Mouse (Mus musculus) heart, embryonic 16.5 days (tissue): ENCODE data around the gene Usp48. TPM values are rescaled to one million over a fixed set of nuclear protein-coding genes. Genes with fewer than 3 reads are reported as not detected.

ENCODE experiments used
- ATAC-seq: fragments of 200-750 bp; cut with Nextera tagmentation; replicated peaks from 2 replicates; pipeline ENCODE4 v1.8.0; 2017; ENCODE audit warnings: moderate number of reproducible peaks; ENCODE audit not compliant: insufficient read depth, low FRiP score; ENCODE audit errors: extremely low read depth
- H3K27ac ChIP-seq: fragments of 300-500 bp; sonication (generic); 2 replicates; pipeline ENCODE4 v1.5.1; 2014; ENCODE audit warnings: mild to moderate bottlenecking, low read length, control low read depth, moderate library complexity
- H3K27me3 ChIP-seq: fragments of 300-500 bp; sonication (generic); 2 replicates; pipeline ENCODE4 v1.6.1; 2014; ENCODE audit warnings: low read length, mixed read lengths; ENCODE audit not compliant: control insufficient read depth, insufficient read depth
- H3K36me3 ChIP-seq: fragments of 300-500 bp; sonication (generic); 2 replicates; pipeline ENCODE4 v1.6.1; 2014; ENCODE audit not compliant: control insufficient read depth, insufficient read depth
- H3K4me1 ChIP-seq: fragments of 300-500 bp; sonication (generic); 2 replicates; pipeline ENCODE4 v1.6.1; 2014; ENCODE audit warnings: low read length, mixed read lengths; ENCODE audit not compliant: control insufficient read depth, insufficient read depth
- H3K4me2 ChIP-seq: fragments of 300-500 bp; sonication (generic); 2 replicates; pipeline ENCODE4 v1.6.1; 2014; ENCODE audit warnings: low read depth, mild to moderate bottlenecking, control low read depth, low read length
- H3K4me3 ChIP-seq: fragments of 300-500 bp; sonication (generic); 2 replicates; pipeline ENCODE4 v1.5.1; 2014; ENCODE audit warnings: mild to moderate bottlenecking, control low read depth, low read length
- H3K9ac ChIP-seq: fragments of 300-500 bp; sonication (generic); 2 replicates; pipeline ENCODE4 v1.6.1; 2014; ENCODE audit warnings: low read length, control low read depth
- H3K9me3 ChIP-seq: fragments of 300-500 bp; sonication (generic); replicated peaks from 2 replicates; pipeline ENCODE4 v1.6.1; 2016; ENCODE audit warnings: low read length; ENCODE audit not compliant: control insufficient read depth
- WGBS: fragments of 180-500 bp; shearing (Covaris S2); extraction: QIAGEN DNeasy Blood & Tissue Kit; methylation state at CpG from one replicate; pipeline ENCODE4 v1.1.7; 2014; 5-methylcytosine and 5-hydroxymethylcytosine counted together
- polyA plus RNA-seq: library from polyadenylated mRNA; unstranded; fragments of >200 nt; fragmentation: Nextera tagmentation; extraction: Ambion mirVana; gene quantifications from 2 replicates; pipeline ENCODE4 v1.2.1, GENCODE M21; 2015

Usp48 gene
- polyA plus RNA-seq, 1 experiment from 2014 or later, result 34.8 TPM

DNA sequence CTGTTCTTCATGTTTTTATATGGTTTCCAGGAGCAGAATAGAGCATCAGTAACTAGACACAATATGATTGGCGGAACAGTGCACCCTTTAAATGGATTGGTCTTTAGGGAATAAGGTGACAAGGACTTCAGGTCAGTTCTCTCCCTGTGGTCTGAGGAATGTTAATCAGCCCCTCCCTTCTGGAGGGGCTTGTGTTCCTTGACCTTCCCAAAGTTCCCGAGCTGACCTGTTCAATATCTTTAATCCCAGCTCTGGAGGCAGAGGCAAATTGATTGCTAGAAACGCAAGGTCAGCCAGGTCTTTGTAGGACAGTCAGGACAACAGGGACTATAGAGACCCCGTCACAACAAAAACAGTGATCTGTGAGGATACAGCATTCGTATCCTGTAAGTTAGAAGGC lies 5.0 kb downstream of the Usp48 start:
- Histone ChIP-seq H3K27ac (no peak overlapping the region), H3K9me3 (no peaks in the 10 kb centered on the region), H3K4me2 (no peak overlapping the region), H3K4me1 (peaks cover 25% of the 10 kb centered on the region), H3K27me3 (no peaks in the 10 kb centered on the region), H3K9ac (no peak overlapping the region), H3K4me3 (no peak overlapping the region), H3K36me3 (no peaks in the 10 kb centered on the region)
- WGBS, result 89% methylated on average over 5 of the region's 5 CpGs
- no peak for ATAC-seq

- Histone ChIP-seq H3K36me3 (peaks cover 23% of the 10 kb centered on the region), H3K9me3 (no peaks in the 10 kb centered on the region), H3K4me3 (no peak overlapping the region), H3K27me3 (no peaks in the 10 kb centered on the region), H3K27ac (peak overlapping the region; percentile 33), H3K4me2 (peak overlapping the region; percentile 40), H3K9ac (no peak overlapping the region), H3K4me1 (peaks cover 16% of the 10 kb centered on the region)
- WGBS, result 49% methylated on average over 11 of the region's 11 CpGs
- peak; percentile 70 for ATAC-seq
These were observed 10.1 kb downstream of the Usp48 start for GRCm38 (mm10) chr4:137603449-137604171.

GRCm38 (mm10) chr4:137607023-137607422 lies 13.5 kb downstream of the Usp48 start:
- Histone ChIP-seq H3K27ac (no peak overlapping the region), H3K9ac (no peak overlapping the region), H3K27me3 (no peaks in the 10 kb centered on the region), H3K4me1 (peaks cover 16% of the 10 kb centered on the region), H3K36me3 (peaks cover 43% of the 10 kb centered on the region), H3K9me3 (no peaks in the 10 kb centered on the region), H3K4me3 (no peak overlapping the region), H3K4me2 (no peak overlapping the region)
- ATAC-seq, result no peak
- 100% methylated on average over 2 of the region's 2 CpGs for WGBS

DNA sequence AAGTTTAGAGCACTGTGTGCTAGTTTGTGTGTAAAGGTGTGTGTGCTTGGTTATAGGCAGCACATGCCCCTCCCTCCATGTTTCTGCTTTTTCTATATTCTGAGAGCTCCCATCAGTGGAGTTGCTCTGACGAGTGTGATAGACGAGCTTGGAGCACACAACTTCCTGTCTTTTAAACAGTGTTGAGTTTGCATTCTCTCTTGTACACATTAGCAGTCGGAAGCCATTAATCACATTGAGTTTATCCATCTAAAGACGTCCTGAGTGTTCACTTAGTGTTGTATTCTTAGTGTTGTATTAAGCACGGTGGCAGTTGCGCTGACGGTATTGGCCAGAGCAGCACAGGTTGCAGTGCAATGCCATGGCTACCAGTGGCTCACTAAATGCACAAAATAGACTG lies 15.7 kb downstream of the Usp48 start:
- Histone ChIP-seq H3K4me1 (peaks cover 3% of the 10 kb centered on the region), H3K27ac (no peak overlapping the region), H3K9ac (no peak overlapping the region), H3K9me3 (no peaks in the 10 kb centered on the region), H3K4me2 (no peak overlapping the region), H3K36me3 (peaks cover 63% of the 10 kb centered on the region), H3K27me3 (no peaks in the 10 kb centered on the region), H3K4me3 (no peak overlapping the region)
- ATAC-seq, result no peak
- 71% methylated on average over 7 of the region's 7 CpGs for WGBS

DNA sequence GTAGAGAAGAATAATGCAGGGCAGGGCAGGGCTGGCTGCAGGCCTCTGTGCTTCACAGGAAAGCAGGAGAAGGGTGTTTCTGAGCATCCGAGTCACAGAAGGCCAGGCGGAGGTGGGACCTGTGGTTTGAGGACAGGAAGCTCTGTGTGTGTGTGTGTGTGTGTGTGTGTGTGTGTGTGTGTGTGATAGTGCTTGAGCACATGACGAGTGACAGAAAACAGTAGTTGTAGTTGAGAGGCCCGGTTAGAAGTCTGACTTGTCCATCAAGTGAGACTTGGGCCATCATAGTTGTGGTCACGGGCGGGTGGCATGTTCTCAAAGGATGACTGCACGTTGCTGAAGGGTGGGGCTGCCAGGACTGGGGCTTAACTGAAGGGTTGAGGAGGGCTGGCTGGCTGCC lies 16.1 kb downstream of the Usp48 start:
- no peaks in the 10 kb centered on the region for H3K4me1 ChIP-seq
- WGBS, result 48% methylated on average over 7 of the region's 7 CpGs

DNA sequence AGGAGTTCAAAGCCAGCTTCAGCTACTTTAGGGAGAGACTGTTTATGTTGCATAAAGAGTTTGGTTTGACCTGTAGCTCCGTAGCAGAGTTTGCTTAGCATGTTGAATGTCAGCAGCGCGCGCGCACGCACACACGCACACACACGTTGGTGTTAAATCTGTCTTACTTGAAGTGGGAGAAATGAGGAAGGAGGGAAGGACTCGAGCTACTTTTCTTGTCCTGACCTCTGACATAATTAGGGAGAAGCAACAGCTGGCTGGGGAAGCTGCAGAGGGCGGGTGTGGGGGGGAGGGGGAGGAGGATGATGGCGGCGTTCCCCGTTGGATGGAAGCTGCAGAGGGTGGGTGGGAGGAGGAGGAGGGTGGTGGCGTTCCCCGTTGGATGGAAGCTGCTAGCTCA lies 16.7 kb downstream of the Usp48 start:
- WGBS, result 76% methylated on average over 15 of the region's 15 CpGs
- no peak for ATAC-seq

More for the DNA sequence above, 16.1 kb downstream of the Usp48 start:
- no peaks in the 10 kb centered on the region for H3K27me3 ChIP-seq
- no peak overlapping the region for H3K27ac ChIP-seq
- H3K36me3 ChIP-seq, result peaks cover 63% of the 10 kb centered on the region
- H3K4me3 ChIP-seq, result no peak overlapping the region
- ATAC-seq, result peak; percentile 28; the same call in 1 of the 2 replicates
- no peak overlapping the region for H3K4me2 ChIP-seq
- H3K9me3 ChIP-seq, result no peaks in the 10 kb centered on the region
- H3K9ac ChIP-seq, result no peak overlapping the region

GRCm38 (mm10) chr4:137622847-137623246 lies 29.3 kb downstream of the Usp48 start:
- no peak overlapping the region for H3K9ac ChIP-seq
- no peak for ATAC-seq
- 81% methylated on average over 8 of the region's 8 CpGs for WGBS
- no peaks in the 10 kb centered on the region for H3K27me3 ChIP-seq
- peaks cover 43% of the 10 kb centered on the region for H3K36me3 ChIP-seq
- no peaks in the 10 kb centered on the region for H3K4me1 ChIP-seq
- H3K9me3 ChIP-seq, result no peaks in the 10 kb centered on the region
- no peak overlapping the region for H3K4me2 ChIP-seq
- no peak overlapping the region for H3K27ac ChIP-seq
- no peak overlapping the region for H3K4me3 ChIP-seq

More for the DNA sequence above, 16.7 kb downstream of the Usp48 start:
- Histone ChIP-seq H3K4me1 (no peaks in the 10 kb centered on the region), H3K9ac (no peak overlapping the region), H3K27ac (no peak overlapping the region), H3K4me3 (no peak overlapping the region), H3K9me3 (no peaks in the 10 kb centered on the region), H3K27me3 (no peaks in the 10 kb centered on the region), H3K4me2 (no peak overlapping the region), H3K36me3 (peaks cover 63% of the 10 kb centered on the region)

DNA sequence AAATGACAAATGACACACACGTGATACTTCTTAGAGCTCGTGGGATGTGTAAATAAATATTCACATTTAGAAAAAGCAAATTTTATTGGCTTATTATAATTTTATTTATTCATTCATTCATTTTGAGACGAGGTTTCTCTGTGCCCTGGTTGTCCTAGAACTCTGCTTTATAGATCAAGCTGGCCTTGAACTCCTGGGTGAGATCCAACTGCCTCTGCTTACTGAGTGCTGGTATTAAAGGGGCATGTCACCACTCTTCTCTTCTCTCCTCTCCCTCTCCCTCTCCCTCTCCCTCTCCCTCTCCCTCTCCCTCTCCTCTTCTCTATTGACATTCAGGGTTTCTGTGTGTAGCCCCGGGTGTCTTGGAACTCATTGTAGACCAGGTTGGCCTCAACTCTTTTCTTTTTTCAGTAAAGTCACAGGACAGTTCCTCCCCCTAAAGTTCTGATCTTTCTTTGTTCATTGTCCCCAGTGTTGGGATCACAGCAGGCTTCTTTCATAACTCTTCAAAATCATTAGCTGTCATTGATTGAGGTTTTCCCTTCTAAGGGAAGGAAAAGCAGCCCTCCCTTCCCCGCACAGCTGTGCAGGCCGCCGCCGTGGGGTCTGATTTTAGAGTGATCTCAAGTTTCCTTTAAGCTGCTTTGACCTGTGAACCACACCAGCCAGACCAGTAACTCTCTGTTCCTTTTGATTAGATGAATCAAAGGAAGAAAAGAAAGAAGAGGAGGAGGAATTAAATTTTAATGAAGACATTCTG lies 34.1 kb downstream of the Usp48 start:
- Histone ChIP-seq H3K9ac (no peak overlapping the region), H3K27ac (no peak overlapping the region), H3K9me3 (no peaks in the 10 kb centered on the region), H3K36me3 (peaks cover 33% of the 10 kb centered on the region), H3K4me2 (no peak overlapping the region), H3K4me3 (no peak overlapping the region), H3K4me1 (no peaks in the 10 kb centered on the region), H3K27me3 (no peaks in the 10 kb centered on the region)
- 77% methylated on average over 8 of the region's 8 CpGs for WGBS
- no peak for ATAC-seq

DNA sequence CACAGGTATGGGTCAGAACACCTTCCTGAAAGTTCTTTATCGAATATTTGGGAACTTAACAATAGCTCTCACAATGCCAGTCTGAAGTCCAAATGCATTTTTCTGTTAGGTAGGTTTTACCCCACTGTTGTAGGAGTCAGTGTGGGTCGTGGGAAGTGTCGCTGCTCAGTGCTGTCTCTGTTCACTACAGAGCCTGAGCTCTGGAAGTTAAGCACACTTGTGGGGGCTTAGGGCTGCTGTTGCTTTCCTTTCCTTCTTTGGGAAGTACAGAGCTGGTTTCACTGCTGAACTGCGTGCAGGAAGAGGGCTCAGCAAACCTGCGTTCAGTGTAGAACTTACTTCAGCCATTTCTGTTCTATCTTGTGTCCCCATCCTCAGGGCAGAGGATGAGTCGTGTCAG lies 34.8 kb downstream of the Usp48 start:
- WGBS, result 92% methylated on average over 6 of the region's 6 CpGs
- H3K9me3 ChIP-seq, result no peaks in the 10 kb centered on the region
- no peaks in the 10 kb centered on the region for H3K4me1 ChIP-seq
- no peak overlapping the region for H3K27ac ChIP-seq
- H3K4me3 ChIP-seq, result no peak overlapping the region
- H3K27me3 ChIP-seq, result no peaks in the 10 kb centered on the region
- H3K9ac ChIP-seq, result no peak overlapping the region
- H3K36me3 ChIP-seq, result peaks cover 33% of the 10 kb centered on the region
- no peak for ATAC-seq
- no peak overlapping the region for H3K4me2 ChIP-seq
